Mouse (Mus musculus) heart, embryonic 11.5 days (tissue): ENCODE measurements at regions not wholly inside any gene's neighbourhood (a gene's known extent, or its start where the extent isn't known, plus 50 kb on each side); places are given as distances from the start of the nearest gene placed in this dataset.

Source experiments
- ATAC-seq: fragments of 200-750 bp; cut with Nextera tagmentation; replicated peaks from 2 replicates; pipeline ENCODE4 v1.8.0; 2017; ENCODE audit warnings: moderate library complexity; ENCODE audit not compliant: insufficient number of reproducible peaks, low FRiP score, low TSS enrichment
- H3K27ac ChIP-seq: fragments of 300-500 bp; sonication (generic); 2 replicates; pipeline ENCODE4 v1.5.1; 2014; ENCODE audit warnings: mild to moderate bottlenecking, low read depth, low read length
- H3K27me3 ChIP-seq: fragments of 300-500 bp; sonication (generic); 2 replicates; pipeline ENCODE4 v1.6.1; 2014; ENCODE audit warnings: mild to moderate bottlenecking, low read length, mixed read lengths; ENCODE audit not compliant: control insufficient read depth, insufficient read depth
- H3K36me3 ChIP-seq: fragments of 300-500 bp; sonication (generic); 2 replicates; pipeline ENCODE4 v1.6.1; 2014; ENCODE audit warnings: mild to moderate bottlenecking, low read length, moderate library complexity, mixed read lengths; ENCODE audit not compliant: control insufficient read depth, insufficient read depth
- H3K4me1 ChIP-seq: fragments of 300-500 bp; sonication (generic); 2 replicates; pipeline ENCODE4 v1.6.1; 2014; ENCODE audit warnings: low read length; ENCODE audit not compliant: control insufficient read depth, insufficient read depth
- H3K4me2 ChIP-seq: fragments of 300-500 bp; sonication (generic); 2 replicates; pipeline ENCODE4 v1.6.1; 2014; ENCODE audit warnings: mild to moderate bottlenecking, moderate library complexity
- H3K4me3 ChIP-seq: fragments of 300-500 bp; sonication (generic); 2 replicates; pipeline ENCODE4 v1.5.1; 2014; ENCODE audit warnings: low read depth, low read length
- H3K9ac ChIP-seq: fragments of 300-500 bp; sonication (generic); 2 replicates; pipeline ENCODE4 v1.6.1; 2014; ENCODE audit warnings: mild to moderate bottlenecking, low read depth, low read length, moderate library complexity
- H3K9me3 ChIP-seq: fragments of 300-500 bp; sonication (generic); replicated peaks from 2 replicates; pipeline ENCODE4 v1.6.1; 2016; ENCODE audit warnings: low read length; ENCODE audit not compliant: control insufficient read depth
- WGBS: fragments of 180-500 bp; shearing (Covaris S2); extraction: QIAGEN DNeasy Blood & Tissue Kit; methylation state at CpG from one replicate; pipeline ENCODE4 v1.1.7; 2014; ENCODE audit not compliant: insufficient replicate concordance; 5-methylcytosine and 5-hydroxymethylcytosine counted together

GRCm38 (mm10) chr1:143918146-143918774 lies 85.7 kb downstream of the Rgs2 start:
- ATAC-seq = no peak
- Histone ChIP-seq H3K27me3 (no peaks in the 10 kb centered on the region), H3K4me3 (no peak overlapping the region), H3K27ac (no peak overlapping the region), H3K4me1 (no peaks in the 10 kb centered on the region), H3K9ac (no peak overlapping the region), H3K4me2 (no peak overlapping the region), H3K9me3 (no peaks in the 10 kb centered on the region), H3K36me3 (no peaks in the 10 kb centered on the region)
- 84% methylated on average over 9 of the region's 9 CpGs for WGBS

DNA sequence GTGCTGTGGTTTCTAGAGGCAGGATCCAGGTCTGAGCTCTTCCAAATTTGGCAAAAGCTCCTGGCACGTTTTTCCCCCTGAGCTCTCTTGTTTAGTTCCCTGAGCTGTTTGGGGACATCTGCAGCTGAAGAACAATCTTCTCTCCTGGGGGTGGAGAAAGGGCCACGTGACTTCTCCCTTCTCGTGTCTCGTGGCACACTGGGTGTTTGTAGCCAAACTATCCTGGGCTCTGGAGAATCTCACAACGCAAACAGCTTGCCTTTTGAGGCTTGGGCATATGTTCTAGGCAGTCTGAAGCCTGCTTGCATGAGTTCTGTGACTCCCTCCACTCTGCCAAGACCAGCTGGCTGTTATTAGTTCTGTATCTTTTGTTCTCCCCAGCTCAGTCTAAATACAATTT lies 86.3 kb downstream of the Rgs2 start:
- Histone ChIP-seq H3K36me3 (no peaks in the 10 kb centered on the region), H3K4me1 (no peaks in the 10 kb centered on the region), H3K9ac (no peak overlapping the region), H3K9me3 (no peaks in the 10 kb centered on the region), H3K27me3 (no peaks in the 10 kb centered on the region), H3K4me2 (no peak overlapping the region), H3K4me3 (no peak overlapping the region), H3K27ac (no peak overlapping the region)
- WGBS = 59% methylated on average over 5 of the region's 5 CpGs
- ATAC-seq = no peak

DNA sequence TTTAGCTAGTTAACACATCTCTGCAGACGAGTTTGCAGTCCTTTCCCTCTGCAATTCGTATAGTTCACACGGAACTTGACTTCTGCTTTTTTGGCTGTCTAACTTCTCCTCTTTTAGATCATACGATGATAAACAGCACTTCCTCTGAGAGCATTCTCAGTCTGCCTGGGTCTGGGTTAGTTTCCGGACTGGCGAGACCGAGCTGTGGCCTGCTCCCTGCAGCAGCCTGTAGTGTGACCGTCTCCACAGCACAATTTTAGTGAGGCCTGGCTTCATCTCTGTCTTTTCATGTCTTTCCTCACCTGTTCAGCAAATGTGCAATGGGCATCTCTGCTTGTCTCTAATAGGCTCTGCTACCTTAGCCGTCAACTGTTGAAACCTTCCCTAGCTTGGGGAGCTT lies 87.4 kb downstream of the Rgs2 start:
- Histone ChIP-seq H3K9me3 (no peaks in the 10 kb centered on the region), H3K4me2 (no peak overlapping the region), H3K27me3 (no peaks in the 10 kb centered on the region), H3K9ac (no peak overlapping the region), H3K4me1 (no peaks in the 10 kb centered on the region), H3K4me3 (no peak overlapping the region), H3K27ac (no peak overlapping the region), H3K36me3 (no peaks in the 10 kb centered on the region)
- ATAC-seq = no peak
- WGBS = 68% methylated on average over 9 of the region's 9 CpGs

GRCm38 (mm10) chr1:143912586-143912985 lies 91.4 kb downstream of the Rgs2 start:
- Histone ChIP-seq H3K4me3 (no peak overlapping the region), H3K27me3 (no peaks in the 10 kb centered on the region), H3K4me1 (no peaks in the 10 kb centered on the region), H3K4me2 (no peak overlapping the region), H3K27ac (no peak overlapping the region), H3K9ac (no peak overlapping the region), H3K9me3 (no peaks in the 10 kb centered on the region), H3K36me3 (no peaks in the 10 kb centered on the region)
- 77% methylated on average over 3 of the region's 3 CpGs for WGBS
- no peak for ATAC-seq

- H3K4me2 ChIP-seq = no peak overlapping the region
- WGBS = 68% methylated on average over 3 of the region's 3 CpGs
- H3K27me3 ChIP-seq = no peaks in the 10 kb centered on the region
- H3K4me3 ChIP-seq = no peak overlapping the region
- no peak overlapping the region for H3K27ac ChIP-seq
- H3K4me1 ChIP-seq = no peaks in the 10 kb centered on the region
- ATAC-seq = no peak
- no peaks in the 10 kb centered on the region for H3K9me3 ChIP-seq
- no peaks in the 10 kb centered on the region for H3K36me3 ChIP-seq
- H3K9ac ChIP-seq = no peak overlapping the region
These were observed 92.7 kb downstream of the Rgs2 start for GRCm38 (mm10) chr1:143911230-143911629.

DNA sequence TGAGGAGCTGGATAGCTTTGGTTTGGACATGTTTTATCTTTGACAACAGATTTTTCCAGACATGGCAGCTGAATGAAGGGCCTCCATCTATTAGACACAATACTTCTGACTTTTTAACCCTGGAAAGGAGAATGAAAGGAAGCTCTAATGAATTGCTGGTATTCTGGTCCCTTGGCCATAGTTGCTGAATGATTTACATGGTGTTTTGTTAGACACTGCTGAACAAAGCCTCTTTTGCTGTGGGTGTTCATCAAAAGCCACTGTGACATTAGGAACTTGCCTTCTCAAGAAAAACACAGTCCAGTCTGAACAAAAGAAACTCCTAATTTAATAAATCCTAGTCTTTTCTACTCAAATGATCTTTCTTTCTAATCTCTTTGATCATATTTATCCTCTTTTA lies 93.4 kb downstream of the Rgs2 start:
- no peak for ATAC-seq
- no peaks in the 10 kb centered on the region for H3K27me3 ChIP-seq
- H3K9ac ChIP-seq = no peak overlapping the region
- no peak overlapping the region for H3K27ac ChIP-seq
- no peaks in the 10 kb centered on the region for H3K4me1 ChIP-seq
- H3K9me3 ChIP-seq = no peaks in the 10 kb centered on the region
- H3K4me2 ChIP-seq = no peak overlapping the region
- no peaks in the 10 kb centered on the region for H3K36me3 ChIP-seq
- no peak overlapping the region for H3K4me3 ChIP-seq

DNA sequence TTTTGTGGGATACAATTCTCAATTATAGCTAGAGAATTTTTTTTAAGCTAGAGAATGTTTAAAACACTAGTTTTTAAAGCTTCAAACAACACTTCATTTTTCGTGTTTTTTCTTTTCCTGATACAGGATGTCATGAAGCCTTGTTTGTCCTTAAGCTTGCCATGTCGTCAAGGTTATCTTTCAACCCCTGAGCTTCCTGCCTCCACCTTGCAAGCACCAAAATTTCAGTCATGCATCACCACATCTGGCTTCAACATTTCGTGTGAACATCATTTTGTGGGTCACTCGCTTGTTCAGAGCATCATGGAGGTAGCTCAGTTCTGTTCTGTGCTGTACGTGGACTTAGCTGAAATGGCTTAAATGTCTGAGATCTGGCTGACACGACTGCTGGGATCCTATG lies 96.6 kb downstream of the Rgs2 start:
- H3K27ac ChIP-seq = no peak overlapping the region
- H3K4me1 ChIP-seq = no peaks in the 10 kb centered on the region
- no peak for ATAC-seq
- no peaks in the 10 kb centered on the region for H3K36me3 ChIP-seq
- no peaks in the 10 kb centered on the region for H3K27me3 ChIP-seq
- H3K4me2 ChIP-seq = no peak overlapping the region
- no peaks in the 10 kb centered on the region for H3K9me3 ChIP-seq
- WGBS = 58% methylated on average over 6 of the region's 6 CpGs
- no peak overlapping the region for H3K4me3 ChIP-seq
- H3K9ac ChIP-seq = no peak overlapping the region

- no peak overlapping the region for H3K27ac ChIP-seq
- H3K9me3 ChIP-seq = no peaks in the 10 kb centered on the region
- no peaks in the 10 kb centered on the region for H3K4me1 ChIP-seq
- H3K4me3 ChIP-seq = no peak overlapping the region
- no peak overlapping the region for H3K9ac ChIP-seq
- H3K36me3 ChIP-seq = no peaks in the 10 kb centered on the region
- H3K4me2 ChIP-seq = no peak overlapping the region
- ATAC-seq = no peak
- H3K27me3 ChIP-seq = no peaks in the 10 kb centered on the region
These were observed 97.1 kb downstream of the Rgs2 start for GRCm38 (mm10) chr1:143906881-143907280.

DNA sequence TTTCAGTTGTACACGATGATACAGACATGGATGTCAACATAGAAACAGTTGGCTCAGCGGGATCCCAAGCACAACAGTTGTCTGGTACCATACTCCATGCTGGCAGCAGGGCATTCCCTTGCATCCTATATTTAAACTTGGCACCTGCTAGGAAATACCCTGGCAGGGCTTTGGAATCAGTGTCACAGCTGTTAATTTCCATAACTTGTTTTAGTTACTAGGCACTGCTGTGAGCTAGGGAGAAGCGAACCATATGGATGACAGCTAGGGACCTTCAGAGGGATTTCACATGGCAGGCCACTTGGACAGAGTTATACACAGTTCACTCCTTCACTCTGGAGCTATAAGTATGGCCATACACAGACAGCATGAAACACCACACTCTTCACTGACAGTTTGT lies 100.0 kb downstream of the Rgs2 start:
- H3K4me1 ChIP-seq = no peaks in the 10 kb centered on the region
- no peak overlapping the region for H3K4me3 ChIP-seq
- H3K9me3 ChIP-seq = no peaks in the 10 kb centered on the region
- H3K9ac ChIP-seq = no peak overlapping the region
- no peaks in the 10 kb centered on the region for H3K27me3 ChIP-seq
- 89% methylated on average over 3 of the region's 3 CpGs for WGBS
- no peak overlapping the region for H3K4me2 ChIP-seq
- no peak overlapping the region for H3K27ac ChIP-seq
- H3K36me3 ChIP-seq = no peaks in the 10 kb centered on the region
- no peak for ATAC-seq
